Mouse (Mus musculus) urinary bladder, adult 18-20 months (tissue): ENCODE measurements at regions not wholly inside any gene's neighbourhood (a gene's known extent, or its start where the extent isn't known, plus 50 kb on each side); places are given as distances from the start of the nearest gene placed in this dataset.
"Not testable (repeated sequence)": the region's sequence is repeated elsewhere in the genome, so short reads cannot be mapped to it uniquely, and the experiment has no call there.

Experiments
- DNase-seq, 2 experiments: peaks; one replicate each; pipeline ENCODE4 v3.0.0; 2022; ENCODE audit warnings: low spot score in 2 of 2, mixed read lengths in 2 of 2

- DNase-seq, result no peak
Observed at GRCm38 (mm10) chr15:3171774-3172173, 96.6 kb upstream of the Selenop start.

- DNase-seq, result no peak
Observed at GRCm38 (mm10) chr15:3174072-3174471, 94.3 kb upstream of the Selenop start.

DNA sequence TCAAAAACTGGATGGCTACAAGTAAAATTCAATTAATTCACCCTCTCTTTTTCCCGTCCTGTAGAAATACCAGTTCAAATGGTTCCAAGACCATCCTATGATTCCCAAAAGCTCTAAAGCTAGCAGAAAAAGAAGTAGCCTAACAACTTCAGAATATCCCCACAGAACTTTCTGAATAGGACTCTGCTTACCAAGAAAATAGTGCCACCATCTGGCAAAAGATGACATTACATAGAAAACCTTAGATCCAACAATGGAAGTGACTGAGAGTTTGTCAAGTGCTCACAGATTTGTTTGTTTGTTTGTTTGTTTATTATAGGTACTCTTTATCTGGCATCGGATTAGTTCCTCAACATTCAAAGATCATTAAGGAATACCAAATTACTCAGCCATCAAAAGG, 93.5 kb upstream of the Selenop start:
- no peak for DNase-seq

DNA sequence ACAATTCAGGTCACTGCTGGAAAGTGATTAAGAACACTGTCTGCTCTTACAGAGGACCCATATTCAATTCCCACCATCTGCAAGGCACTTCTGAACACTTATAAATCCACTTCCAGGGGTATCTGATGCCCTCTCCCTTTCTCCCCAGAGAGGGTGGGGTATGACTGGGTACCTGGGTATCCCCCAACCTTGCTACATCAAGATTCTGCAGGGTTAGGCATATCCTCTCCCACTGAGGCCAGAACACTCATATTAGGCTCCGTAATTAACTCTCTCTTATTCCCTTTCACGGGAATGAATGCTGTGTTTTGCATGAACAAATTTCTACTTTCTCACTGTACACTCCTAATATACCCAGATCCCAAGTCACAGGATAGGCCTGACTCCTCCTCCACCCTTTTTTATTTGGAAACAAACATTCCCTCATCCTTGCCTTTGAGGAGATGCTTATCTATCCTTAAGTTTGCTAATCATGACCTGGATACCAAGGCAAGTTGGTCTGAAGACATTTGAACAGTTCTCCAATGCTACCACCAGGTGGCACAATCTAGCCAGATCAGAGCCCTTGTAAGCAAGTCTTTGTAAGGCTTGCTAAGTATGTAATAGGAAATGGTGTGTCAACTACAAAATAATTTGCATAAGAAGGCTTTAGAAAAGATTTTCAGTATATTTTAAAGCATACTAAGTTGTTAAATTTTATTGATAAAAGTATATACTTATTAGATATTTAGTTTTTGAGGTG, 66.3 kb upstream of the Selenop start:
- no peak for DNase-seq

GRCm38 (mm10) chr15:3205522-3205921, 62.8 kb upstream of the Selenop start:
- no peak for DNase-seq

- DNase-seq, result not testable (repeated sequence)
Observed at GRCm38 (mm10) chr15:3206076-3206475, 62.3 kb upstream of the Selenop start.

DNA sequence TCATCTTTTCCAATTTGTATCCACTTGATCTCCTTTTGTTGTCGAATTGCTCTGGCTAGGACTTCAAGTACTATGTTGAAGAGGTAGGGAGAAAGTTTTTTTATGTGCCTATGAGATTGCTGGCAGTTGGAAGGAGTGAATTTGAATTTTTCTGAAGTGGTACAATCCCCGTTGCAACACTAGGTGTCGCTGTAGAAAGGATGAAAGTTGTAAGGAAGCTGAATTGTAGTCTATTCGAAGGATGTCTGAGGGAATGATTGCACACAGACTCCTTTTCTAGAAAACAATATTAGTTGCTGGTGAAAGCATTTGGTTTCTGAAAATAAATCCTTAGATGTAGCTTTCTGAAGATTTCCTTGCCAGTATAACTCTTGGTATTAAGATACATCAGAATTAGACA, 54.6 kb upstream of the Selenop start:
- peak; percentile 22 to 24 for DNase-seq

GRCm38 (mm10) chr15:3215201-3215600, 53.1 kb upstream of the Selenop start:
- DNase-seq, result no peak
